Mouse (Mus musculus): ENCODE results near the gene Arap1. TPM values are rescaled to one million over a fixed set of nuclear protein-coding genes. Genes with fewer than 3 reads are reported as not detected.
A peak's percentile ranks its signal among the peaks of the same experiment; 100 is the strongest.

Arap1 gene
- total and polyA plus RNA-seq, 2 experiments from 2014 or later: 6.9 to 30.0 TPM

- H3K36me3 ChIP-seq (ENCODE audit: insufficient read depth, low read length): no peaks in the 10 kb centered on the region
- H3K9ac ChIP-seq (replicated peaks; ENCODE audit: low read length, poor library complexity, severe bottlenecking): no peak overlapping the region
- H3K4me1 ChIP-seq (ENCODE audit: insufficient read depth, low read length): no peaks in the 10 kb centered on the region
These were observed 109.9 kb downstream of the Arap1 start for GRCm38 (mm10) chr7:101457801-101458200.

GRCm38 (mm10) chr7:101458278-101458781, 110.5 kb downstream of the Arap1 start:
- Histone ChIP-seq H3K4me3 (ENCODE audit: low read depth, low read length) (no peak overlapping the region), H3K36me3 (ENCODE audit: insufficient read depth, low read length) (no peaks in the 10 kb centered on the region), H3K27me3 (ENCODE audit: insufficient read depth, low read length) (no peaks in the 10 kb centered on the region), H3K27ac (ENCODE audit: low read depth, low read length) (no peak overlapping the region), H3K4me1 (ENCODE audit: insufficient read depth, low read length) (no peaks in the 10 kb centered on the region), H3K4me2 (ENCODE audit: low read depth, low read length, poor library complexity, severe bottlenecking) (no peak overlapping the region), H3K9ac (replicated peaks; ENCODE audit: low read length, poor library complexity, severe bottlenecking) (no peak overlapping the region), H3K9me3 (ENCODE audit: low read length) (no peaks in the 10 kb centered on the region)
- no peak for ATAC-seq (ENCODE audit: low FRiP score)
- no peak for TF ChIP-seq CTCF (IDR thresholded peaks at IDR 0.05)
- no peak for DNase-seq (ENCODE audit: low spot score)
- 80% methylated on average over 4 of the region's 4 CpGs for WGBS

More at GRCm38 (mm10) chr7:101457801-101458200, 109.9 kb downstream of the Arap1 start:
- no peak for TF ChIP-seq CTCF (IDR thresholded peaks at IDR 0.05)
- H3K27ac ChIP-seq (ENCODE audit: low read depth, low read length): no peak overlapping the region
- no peak overlapping the region for H3K4me3 ChIP-seq (ENCODE audit: low read depth, low read length)
- no peak for DNase-seq (ENCODE audit: low spot score)
- no peaks in the 10 kb centered on the region for H3K27me3 ChIP-seq (ENCODE audit: insufficient read depth, low read length)
- H3K4me2 ChIP-seq (ENCODE audit: low read depth, low read length, poor library complexity, severe bottlenecking): no peak overlapping the region
- H3K9me3 ChIP-seq (ENCODE audit: low read length): no peaks in the 10 kb centered on the region
- WGBS: 73% methylated on average over 8 of the region's 8 CpGs
- ATAC-seq (ENCODE audit: low FRiP score): no peak

- DNase-seq (ENCODE audit: low spot score) (no peak), ATAC-seq (ENCODE audit: low FRiP score) (no peak)
- Histone ChIP-seq H3K9ac (replicated peaks; ENCODE audit: low read length, poor library complexity, severe bottlenecking) (no peak overlapping the region), H3K4me2 (ENCODE audit: low read depth, low read length, poor library complexity, severe bottlenecking) (no peak overlapping the region), H3K36me3 (ENCODE audit: insufficient read depth, low read length) (no peaks in the 10 kb centered on the region), H3K9me3 (ENCODE audit: low read length) (no peaks in the 10 kb centered on the region), H3K27me3 (ENCODE audit: insufficient read depth, low read length) (no peaks in the 10 kb centered on the region), H3K4me1 (ENCODE audit: insufficient read depth, low read length) (no peaks in the 10 kb centered on the region), H3K27ac (ENCODE audit: low read depth, low read length) (no peak overlapping the region), H3K4me3 (ENCODE audit: low read depth, low read length) (no peak overlapping the region)
- no peak for TF ChIP-seq CTCF (IDR thresholded peaks at IDR 0.05)
- 79% methylated on average over 9 of the region's 9 CpGs for WGBS
These were observed 111.5 kb downstream of the Arap1 start for GRCm38 (mm10) chr7:101459305-101459813.

- Histone ChIP-seq H3K27ac (ENCODE audit: low read depth, low read length) (no peak overlapping the region), H3K4me2 (ENCODE audit: low read depth, low read length, poor library complexity, severe bottlenecking) (no peak overlapping the region), H3K27me3 (ENCODE audit: insufficient read depth, low read length) (no peaks in the 10 kb centered on the region), H3K36me3 (ENCODE audit: insufficient read depth, low read length) (no peaks in the 10 kb centered on the region), H3K4me3 (ENCODE audit: low read depth, low read length) (no peak overlapping the region), H3K4me1 (ENCODE audit: insufficient read depth, low read length) (no peaks in the 10 kb centered on the region), H3K9me3 (ENCODE audit: low read length) (no peaks in the 10 kb centered on the region), H3K9ac (replicated peaks; ENCODE audit: low read length, poor library complexity, severe bottlenecking) (no peak overlapping the region)
- WGBS: 64% methylated on average over 10 of the region's 10 CpGs
- TF ChIP-seq CTCF (IDR thresholded peaks at IDR 0.05): no peak
- DNase-seq (ENCODE audit: low spot score) (no peak), ATAC-seq (ENCODE audit: low FRiP score) (no peak)
These were observed 112.2 kb downstream of the Arap1 start for GRCm38 (mm10) chr7:101459923-101460607.

- Histone ChIP-seq H3K27me3 (ENCODE audit: insufficient read depth, low read length) (no peaks in the 10 kb centered on the region), H3K4me3 (ENCODE audit: low read depth, low read length) (no peak overlapping the region), H3K4me1 (ENCODE audit: insufficient read depth, low read length) (no peaks in the 10 kb centered on the region), H3K36me3 (ENCODE audit: insufficient read depth, low read length) (no peaks in the 10 kb centered on the region), H3K9ac (replicated peaks; ENCODE audit: low read length, poor library complexity, severe bottlenecking) (no peak overlapping the region), H3K4me2 (ENCODE audit: low read depth, low read length, poor library complexity, severe bottlenecking) (no peak overlapping the region), H3K9me3 (ENCODE audit: low read length) (no peaks in the 10 kb centered on the region), H3K27ac (ENCODE audit: low read depth, low read length) (no peak overlapping the region)
- DNase-seq (ENCODE audit: low spot score) (peak; percentile 77), ATAC-seq (ENCODE audit: low FRiP score) (peak; percentile 9; the same call in 1 of the 2 replicates)
- no peak for TF ChIP-seq CTCF (IDR thresholded peaks at IDR 0.05)
- 33% methylated on average over 10 of the region's 10 CpGs for WGBS
These were observed 112.7 kb downstream of the Arap1 start for GRCm38 (mm10) chr7:101460608-101460957.

- Histone ChIP-seq H3K36me3 (ENCODE audit: insufficient read depth, low read length) (no peaks in the 10 kb centered on the region), H3K4me1 (ENCODE audit: insufficient read depth, low read length) (no peaks in the 10 kb centered on the region)
- 91% methylated on average over 11 of the region's 11 CpGs for WGBS
These were observed 113.7 kb downstream of the Arap1 start for GRCm38 (mm10) chr7:101461571-101461970.

More at GRCm38 (mm10) chr7:101461571-101461970, 113.7 kb downstream of the Arap1 start:
- Histone ChIP-seq H3K9ac (replicated peaks; ENCODE audit: low read length, poor library complexity, severe bottlenecking) (no peak overlapping the region), H3K27me3 (ENCODE audit: insufficient read depth, low read length) (no peaks in the 10 kb centered on the region), H3K4me3 (ENCODE audit: low read depth, low read length) (no peak overlapping the region), H3K4me2 (ENCODE audit: low read depth, low read length, poor library complexity, severe bottlenecking) (no peak overlapping the region), H3K27ac (ENCODE audit: low read depth, low read length) (no peak overlapping the region), H3K9me3 (ENCODE audit: low read length) (no peaks in the 10 kb centered on the region)
- TF ChIP-seq CTCF (IDR thresholded peaks at IDR 0.05): no peak
- DNase-seq (ENCODE audit: low spot score): no peak
- ATAC-seq (ENCODE audit: low FRiP score): no peak

Other genes with a start within 250 kb of the Arap1 start
- 17.0 and 31.5 TPM in 2 replicates for gene Atg16l2, start 45.8 kb upstream of the Arap1 start, total RNA-seq (2014; rRNA removed)
- gene Atg16l2, start 45.8 kb upstream of the Arap1 start, polyA plus RNA-seq (2015; fragmentation: Nextera tagmentation; extraction: Ambion mirVana): 22.4 and 22.6 TPM in 2 replicates
- gene Stard10, start 31.0 kb upstream of the Arap1 start, total RNA-seq (2014; rRNA removed): 21.5 and 47.7 TPM in 2 replicates
- gene Stard10, start 31.0 kb upstream of the Arap1 start, polyA plus RNA-seq (2015; fragmentation: Nextera tagmentation; extraction: Ambion mirVana): 11.0 and 12.1 TPM in 2 replicates
- gene Gm45837, start 62.8 kb downstream of the Arap1 start, total RNA-seq (2014; rRNA removed): not detected in 2 replicates
- 0.71 TPM in 1 of 2 replicates, not detected in the other for gene Gm45837, start 62.8 kb downstream of the Arap1 start, polyA plus RNA-seq (2015; fragmentation: Nextera tagmentation; extraction: Ambion mirVana)
- 49.6 and 53.9 TPM in 2 replicates for gene Pde2a, start 73.6 kb downstream of the Arap1 start, total RNA-seq (2014; rRNA removed)
- gene Pde2a, start 73.6 kb downstream of the Arap1 start, polyA plus RNA-seq (2015; fragmentation: Nextera tagmentation; extraction: Ambion mirVana): 31.4 and 33.8 TPM in 2 replicates
- gene Art2b, start 237.5 kb downstream of the Arap1 start, total RNA-seq (2014; rRNA removed): not detected in 2 replicates
- not detected in 2 replicates for gene Art2b, start 237.5 kb downstream of the Arap1 start, polyA plus RNA-seq (2015; fragmentation: Nextera tagmentation; extraction: Ambion mirVana)